Mouse (Mus musculus) cerebellum, adult 2 months (tissue): ENCODE measurements around the gene Tnfrsf14.

Experiments
- CTCF ChIP-seq: fragments of 200-500 bp; IDR thresholded peaks from 2 replicates; pipeline ENCODE4 v1.5.1; 2011; ENCODE audit warnings: low read depth, mild to moderate bottlenecking, control low read depth, low read length, moderate library complexity, borderline replicate concordance; ENCODE audit not compliant: insufficient read depth
- POLR2A ChIP-seq: fragments of 200-500 bp; IDR thresholded peaks from 2 replicates; pipeline ENCODE4 v1.6.1; 2011; ENCODE audit warnings: low read length, control low read depth, borderline replicate concordance; ENCODE audit not compliant: insufficient read depth

DNA sequence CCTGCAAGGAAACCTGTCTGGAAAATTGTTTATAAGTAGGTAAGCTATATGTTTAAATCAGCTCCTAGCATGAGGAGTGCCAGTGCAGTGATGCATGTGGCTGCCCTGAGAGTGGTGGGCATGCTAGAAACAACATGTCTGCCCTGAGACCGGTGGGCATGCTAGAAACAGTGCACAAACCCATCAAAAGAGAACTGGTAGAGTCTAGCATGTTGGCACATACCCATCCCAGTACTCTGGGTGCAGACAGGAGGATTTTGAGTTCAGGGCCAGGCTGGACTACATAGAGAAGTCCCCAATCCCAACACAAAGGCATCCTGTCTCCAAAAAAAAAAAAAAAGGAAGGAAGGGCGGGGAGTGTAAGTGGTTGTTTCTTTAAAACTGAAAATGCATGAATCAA lies 6.4 kb upstream of the Tnfrsf14 start:
- no peak for TF ChIP-seq CTCF
- TF ChIP-seq POLR2A, result no peak
